Mouse (Mus musculus) lung, postnatal 14 days (tissue): ENCODE data around the gene Gtsf1.
"Not testable (repeated sequence)": the region's sequence is repeated elsewhere in the genome, so short reads cannot be mapped to it uniquely, and the experiment has no call there.

ENCODE experiments used
- DNase-seq: peaks from one replicate; pipeline ENCODE4 v3.0.0; 2021

The Gtsf1 gene

GRCm38 (mm10) chr15:103430241-103430640 lies at the start of gene Gtsf1:
Gene Gtsf1 (minus strand): TSS chr15:103430470.
- no peak for DNase-seq

GRCm38 (mm10) chr15:103479080-103479606 lies 48.9 kb upstream of the Gtsf1 start:
- no peak for DNase-seq

- no peak for DNase-seq
Measured at GRCm38 (mm10) chr15:103473769-103474168, 43.5 kb upstream of the Gtsf1 start.

GRCm38 (mm10) chr15:103473182-103473581 lies 42.9 kb upstream of the Gtsf1 start:
- DNase-seq, result no peak

- no peak for DNase-seq
Measured at GRCm38 (mm10) chr15:103472265-103472664, 42.0 kb upstream of the Gtsf1 start.

GRCm38 (mm10) chr15:103471488-103472194 lies 41.4 kb upstream of the Gtsf1 start:
- no peak for DNase-seq

- DNase-seq, result no peak
Measured at GRCm38 (mm10) chr15:103462539-103463261, 32.4 kb upstream of the Gtsf1 start.

GRCm38 (mm10) chr15:103454449-103454848 lies 24.2 kb upstream of the Gtsf1 start:
- DNase-seq, result no peak

- DNase-seq, result peak; percentile 39
Measured at GRCm38 (mm10) chr15:103453551-103454218, 23.4 kb upstream of the Gtsf1 start, which contains the start of gene Nckap1l. Gene Nckap1l (plus strand): TSS chr15:103453794.

- no peak for DNase-seq
Measured at GRCm38 (mm10) chr15:103448369-103448768, 18.1 kb upstream of the Gtsf1 start, which contains the start of gene Gtsf2. Gene Gtsf2 (minus strand): TSS chr15:103448469.

GRCm38 (mm10) chr15:103445966-103446365 lies 15.7 kb upstream of the Gtsf1 start:
- DNase-seq, result not testable (repeated sequence)

- no peak for DNase-seq
Measured at GRCm38 (mm10) chr15:103427017-103427416, 3.3 kb downstream of the Gtsf1 start.

GRCm38 (mm10) chr15:103405586-103405985 lies 24.7 kb downstream of the Gtsf1 start:
- DNase-seq, result not testable (repeated sequence)

GRCm38 (mm10) chr15:103401361-103401760 lies 28.9 kb downstream of the Gtsf1 start:
- no peak for DNase-seq

- DNase-seq, result no peak
Measured at GRCm38 (mm10) chr15:103393577-103393976, 36.7 kb downstream of the Gtsf1 start.

GRCm38 (mm10) chr15:103388556-103389145 lies 41.6 kb downstream of the Gtsf1 start:
- peak; percentile 37 for DNase-seq

GRCm38 (mm10) chr15:103383771-103384488 lies 46.3 kb downstream of the Gtsf1 start:
- peak; percentile 82 for DNase-seq

- DNase-seq, result peak; percentile 76
Measured at GRCm38 (mm10) chr15:103382795-103383406, 47.4 kb downstream of the Gtsf1 start.

GRCm38 (mm10) chr15:103382075-103382474 lies 48.2 kb downstream of the Gtsf1 start:
- DNase-seq, result no peak

GRCm38 (mm10) chr15:103378665-103379356 lies 51.5 kb downstream of the Gtsf1 start:
- no peak for DNase-seq
